Mouse (Mus musculus) spleen, postnatal 14 days (tissue): ENCODE measurements around the gene Fgfr2.
A peak's percentile ranks its signal among the peaks of the same experiment; 100 is the strongest.

Source experiments
- DNase-seq, 2 experiments: peaks; one replicate each; pipeline ENCODE4 v3.0.0; 2021 to 2022; ENCODE audit warnings: low spot score in 2 of 2

Gene Fgfr2

DNA sequence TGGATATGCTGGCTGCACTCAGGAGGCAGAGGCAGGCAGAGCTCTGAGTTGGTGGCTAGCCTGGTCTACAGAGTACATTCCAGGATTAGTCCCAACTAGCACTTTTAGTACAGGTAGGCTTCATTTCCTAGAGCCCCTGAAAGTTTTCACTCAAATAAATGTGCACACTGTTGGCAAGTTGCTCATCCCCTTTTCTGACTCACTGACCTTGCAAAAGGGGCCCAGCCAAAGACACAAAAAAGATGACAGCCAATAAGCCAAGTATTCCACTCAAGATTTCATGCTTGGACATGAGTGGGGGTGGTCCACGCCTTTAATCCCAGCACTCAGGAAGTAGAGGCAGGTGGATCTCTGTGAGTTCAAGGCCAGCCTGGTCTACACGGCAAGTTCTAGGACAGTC, 541.7 kb downstream of the Fgfr2 start:
- no peak for DNase-seq

DNA sequence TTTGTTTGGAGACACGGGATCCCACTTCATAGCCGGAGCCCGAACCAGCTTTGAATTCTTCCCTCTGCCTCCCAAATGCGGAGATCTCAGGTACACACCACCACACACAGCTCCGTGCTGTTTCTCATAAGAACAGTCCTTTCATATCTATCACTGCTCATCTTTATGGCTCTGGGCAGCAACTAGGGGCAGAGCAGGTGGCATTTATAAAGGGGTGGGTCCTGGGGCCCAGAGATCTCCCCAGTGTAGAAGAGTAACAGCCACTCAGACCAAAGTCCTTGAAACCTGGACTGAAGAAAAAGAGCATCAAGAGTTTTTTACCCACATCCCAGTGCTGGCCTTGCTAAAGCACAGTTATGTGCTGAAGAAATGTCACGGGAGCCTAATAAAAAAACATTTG, 542.6 kb downstream of the Fgfr2 start:
- no peak for DNase-seq

DNA sequence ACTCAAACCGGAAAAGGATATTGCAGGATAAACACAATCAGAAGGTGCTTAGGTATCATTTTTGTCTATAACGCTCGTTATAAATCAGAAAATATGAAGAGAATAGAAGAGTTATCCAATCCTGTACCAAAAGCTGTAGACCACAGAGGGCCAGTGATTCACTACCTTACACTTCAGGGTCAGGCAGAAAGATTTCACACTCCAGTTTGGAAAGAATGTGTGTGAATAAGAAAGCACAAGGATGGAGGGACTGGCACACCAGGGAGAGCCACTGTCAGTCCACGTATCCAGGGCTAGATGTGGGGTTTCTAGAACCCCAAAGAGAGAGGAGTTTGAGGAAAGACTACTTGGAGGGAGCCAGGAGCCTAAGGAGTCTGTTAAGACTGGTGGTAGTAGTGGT, 546.3 kb downstream of the Fgfr2 start:
- no peak for DNase-seq

DNA sequence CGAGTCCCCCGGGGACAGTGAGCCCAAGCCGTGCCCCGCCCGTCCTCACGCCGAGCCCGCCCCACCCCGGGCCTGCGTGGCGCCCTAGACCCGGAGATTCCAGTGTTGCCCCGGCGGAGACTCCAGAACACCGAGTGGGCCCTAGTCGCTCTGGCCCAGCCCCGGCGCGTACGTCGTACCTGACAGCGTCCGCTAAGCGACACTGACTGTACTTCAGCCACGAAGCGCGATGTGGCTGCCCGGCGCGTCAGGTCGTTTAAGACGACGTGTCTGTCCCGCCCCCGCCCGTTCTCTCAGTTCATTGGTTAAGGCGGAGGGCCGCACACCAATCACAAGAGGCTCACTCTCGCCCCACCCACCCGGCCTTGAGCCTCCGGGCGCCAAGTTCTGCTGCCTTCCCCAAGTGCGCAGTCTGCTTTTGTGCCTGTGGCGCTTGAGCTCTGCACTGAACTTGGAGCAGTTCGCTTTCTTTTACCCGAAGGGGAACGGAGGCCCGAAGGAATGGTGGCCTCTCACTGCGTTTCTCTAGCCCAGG, 547.0 kb downstream of the Fgfr2 start, which contains the start of gene Oat:
TSS of gene Oat (minus strand) at position 283 of the 535 bp plus-strand sequence.
- peak; percentile 90 to 91 for DNase-seq

DNA sequence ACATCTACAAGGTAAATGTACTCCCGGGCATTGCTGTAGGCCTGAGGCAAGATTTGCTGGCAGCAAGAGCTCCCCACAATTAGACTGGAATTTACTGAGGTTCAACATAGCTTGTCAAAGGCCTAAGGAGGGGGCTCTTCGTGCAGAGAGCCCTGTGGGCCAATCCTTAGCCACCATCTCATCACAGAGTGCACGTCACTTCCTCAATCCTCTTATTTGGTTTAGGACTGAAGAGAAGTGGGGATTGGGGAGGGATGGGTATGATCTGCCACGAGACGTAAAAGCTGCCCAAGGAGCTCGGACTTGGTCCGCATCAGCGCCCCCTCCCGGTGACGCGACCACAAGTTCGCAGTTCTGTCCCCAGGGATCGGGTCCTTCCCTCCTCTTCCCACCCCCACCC, 547.5 kb downstream of the Fgfr2 start:
- DNase-seq, result peak; percentile 62 to 75

DNA sequence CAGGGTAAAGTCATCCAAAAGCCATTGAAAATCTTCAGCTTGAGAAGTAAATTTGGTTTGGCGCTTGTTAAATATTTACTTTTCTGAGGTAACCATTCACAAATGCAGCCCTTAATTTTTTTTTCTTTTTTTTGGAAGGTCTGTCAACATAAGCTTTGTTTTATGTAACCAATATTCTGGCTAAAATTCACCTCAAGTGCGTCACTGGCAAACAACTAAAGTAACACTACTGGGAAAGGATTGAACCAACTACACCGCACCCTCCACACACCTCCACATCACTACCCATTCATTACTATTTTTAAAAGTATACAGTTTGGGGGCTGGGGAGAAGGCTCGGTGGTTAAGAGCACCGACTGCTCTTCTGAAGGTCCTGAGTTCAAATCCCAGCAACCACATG, 548.5 kb downstream of the Fgfr2 start:
- no peak for DNase-seq

DNA sequence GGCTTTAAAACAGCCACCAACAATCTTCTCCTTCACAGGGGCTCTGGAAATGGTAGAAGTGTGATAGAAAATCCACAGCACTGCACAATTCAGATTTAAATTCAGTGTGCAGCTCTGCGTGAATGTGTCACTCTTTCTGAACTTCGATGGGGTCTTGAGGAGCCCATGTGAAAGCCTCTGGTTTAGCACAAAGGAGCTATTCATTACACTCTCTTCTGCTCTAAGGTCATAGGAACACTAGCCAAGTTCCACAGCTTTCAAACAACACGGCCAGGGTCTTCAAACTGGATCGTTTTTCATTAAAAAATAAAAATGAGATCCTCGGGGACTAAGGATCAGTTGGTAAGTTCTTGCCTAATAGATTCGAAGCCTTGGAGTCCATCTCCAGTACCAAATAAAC, 549.9 kb downstream of the Fgfr2 start:
- DNase-seq, result no peak

DNA sequence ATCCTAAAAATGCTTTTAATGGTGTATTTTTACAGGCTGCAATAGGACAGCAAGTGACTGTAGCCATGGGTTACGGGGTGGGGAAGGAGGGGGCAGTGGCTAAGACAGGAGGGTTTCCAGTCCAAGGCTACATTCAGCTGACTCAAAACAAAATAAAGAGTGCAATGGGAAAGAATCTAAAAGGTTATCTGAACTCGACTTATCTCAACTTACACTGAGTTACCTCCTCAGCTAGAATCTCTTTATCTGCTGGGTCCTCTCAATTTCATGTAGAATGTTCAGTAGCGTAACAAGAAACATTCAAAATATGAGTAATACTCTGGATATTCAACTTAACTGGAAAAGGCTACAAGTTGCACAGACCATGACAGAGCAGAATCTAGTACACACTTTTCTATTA, 550.4 kb downstream of the Fgfr2 start:
- DNase-seq, result no peak

DNA sequence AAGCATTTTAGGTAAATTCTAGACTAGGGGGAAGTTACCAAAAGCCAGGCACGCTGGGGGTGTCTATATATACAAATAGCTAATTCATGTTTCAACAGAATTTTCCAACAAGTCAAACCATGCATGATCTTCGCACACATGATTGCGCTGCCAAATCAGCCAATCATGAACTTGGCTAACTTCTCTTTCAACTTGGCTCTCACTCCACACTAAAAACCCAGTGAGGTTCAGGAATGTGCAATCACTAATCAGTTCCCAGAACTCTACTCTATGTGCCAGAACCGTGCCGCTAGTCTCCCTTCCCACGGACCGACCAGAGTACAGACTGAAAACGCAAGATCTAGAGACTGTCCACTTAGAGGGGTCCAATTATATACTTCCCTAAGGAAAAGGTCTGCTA, 551.7 kb downstream of the Fgfr2 start:
- no peak for DNase-seq

DNA sequence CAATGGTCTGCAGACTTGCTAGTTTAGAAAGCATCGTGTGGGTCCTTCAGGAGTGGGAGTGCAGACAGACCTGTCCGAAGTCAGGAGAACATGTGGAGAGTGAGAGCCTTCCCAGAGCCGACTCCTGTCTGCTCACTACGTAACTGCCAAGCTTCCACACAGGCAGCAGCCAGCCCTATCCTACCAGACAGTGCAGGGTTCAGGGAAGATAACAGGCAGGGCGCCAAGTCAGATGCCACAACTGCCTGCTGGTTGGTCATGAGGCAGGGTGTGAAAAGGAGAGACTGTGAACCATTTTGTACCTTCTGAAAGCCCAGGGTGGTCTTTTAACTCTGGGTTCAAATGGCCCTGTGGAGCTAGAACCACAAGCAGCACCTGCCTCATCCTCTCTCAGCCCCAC, 553.1 kb downstream of the Fgfr2 start:
- DNase-seq, result no peak

DNA sequence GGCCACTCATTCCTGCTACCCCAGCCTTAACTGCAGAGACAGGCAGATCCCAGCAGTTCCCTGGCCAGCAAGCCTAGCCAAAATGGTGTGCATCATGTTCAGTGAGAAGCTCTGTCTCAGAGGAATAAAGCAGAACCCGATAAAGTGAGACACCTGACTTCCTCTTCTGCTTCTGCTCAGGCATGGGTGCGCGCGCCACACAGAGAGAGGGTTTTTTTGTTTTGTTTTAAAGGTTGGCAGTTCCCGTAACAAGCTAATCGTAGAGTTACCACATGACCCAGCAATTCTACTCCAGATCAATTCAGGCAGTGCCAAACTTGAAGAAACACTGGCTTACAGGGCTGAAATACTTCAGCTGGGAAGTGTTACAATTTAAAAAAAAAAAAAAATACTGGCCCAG, 554.3 kb downstream of the Fgfr2 start:
- DNase-seq, result peak; percentile 30 to 43

DNA sequence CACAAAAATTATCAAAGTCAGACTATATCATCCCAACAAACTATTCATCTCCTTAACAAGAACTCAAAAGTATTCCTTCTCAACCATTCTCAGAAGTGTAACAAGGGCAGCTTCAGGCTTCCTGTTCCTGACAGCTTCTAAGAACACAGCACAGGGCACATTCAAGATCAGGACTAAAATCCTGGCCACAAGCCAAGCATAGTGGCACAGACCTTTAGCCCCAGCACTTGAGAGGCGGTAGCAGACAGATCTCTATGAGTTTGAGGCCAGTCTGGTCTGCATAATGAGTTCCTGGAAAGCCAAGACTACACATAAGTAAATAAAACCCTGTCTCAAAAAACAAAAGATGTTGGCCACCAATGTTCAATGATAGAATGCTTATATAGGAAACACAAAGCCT, 557.3 kb downstream of the Fgfr2 start:
- no peak for DNase-seq

DNA sequence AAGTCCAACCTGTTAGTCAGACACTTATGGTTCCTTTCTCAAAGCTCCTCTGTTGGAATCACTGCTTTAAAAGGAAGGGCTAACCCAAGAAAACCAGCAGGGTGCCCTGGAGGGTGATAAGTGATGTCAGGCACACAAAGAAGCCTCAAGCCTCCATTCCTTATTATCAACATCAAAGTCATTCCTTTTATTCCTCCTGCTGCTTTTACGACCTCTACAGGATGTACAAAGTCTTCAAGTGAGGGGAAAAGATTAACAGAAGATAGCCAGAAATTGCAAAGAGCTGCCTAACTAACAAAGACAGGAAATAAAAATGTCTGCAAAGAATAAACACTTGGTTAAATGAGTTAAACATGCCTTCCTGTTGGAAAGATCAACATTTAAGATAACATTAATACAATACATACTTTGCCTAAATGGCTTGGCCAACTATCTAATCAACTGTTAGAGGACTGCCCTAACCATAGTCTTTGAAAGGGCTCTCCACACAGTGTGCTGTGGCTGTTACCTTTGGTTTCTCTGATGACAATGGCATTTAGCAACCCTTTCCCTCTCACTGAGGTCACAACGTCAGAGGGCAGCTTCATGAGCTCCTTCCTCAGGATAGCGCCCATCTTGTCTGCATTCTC, 563.9 kb downstream of the Fgfr2 start:
- no peak for DNase-seq

DNA sequence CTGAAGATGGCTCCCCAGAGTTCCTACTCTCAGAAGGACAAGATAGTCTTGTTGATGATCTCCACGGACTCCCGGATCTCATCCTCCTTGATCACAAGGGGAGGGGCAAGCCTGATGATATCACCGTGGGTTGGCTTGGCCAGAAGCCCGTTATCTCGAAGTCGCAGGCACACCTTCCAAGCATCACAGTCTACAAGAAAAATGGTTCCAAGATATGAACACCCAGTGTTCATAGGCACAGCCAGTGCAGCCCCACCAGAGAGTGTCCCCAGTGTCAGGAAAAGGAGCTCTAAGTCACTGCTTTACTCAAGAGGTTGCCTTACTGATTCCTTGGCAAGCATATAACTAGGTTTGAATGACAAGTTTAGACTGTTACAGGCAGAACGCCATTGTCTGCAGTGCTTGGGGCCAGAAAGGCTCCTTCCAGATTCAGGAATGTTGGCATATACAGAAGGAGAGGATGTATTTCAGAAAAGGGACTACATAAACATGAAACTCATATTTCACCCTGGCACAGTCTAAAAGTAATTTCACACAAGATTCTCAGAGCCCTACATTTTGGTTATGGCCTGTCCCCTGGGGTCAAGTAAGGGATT, 564.9 kb downstream of the Fgfr2 start:
- DNase-seq, result no peak

DNA sequence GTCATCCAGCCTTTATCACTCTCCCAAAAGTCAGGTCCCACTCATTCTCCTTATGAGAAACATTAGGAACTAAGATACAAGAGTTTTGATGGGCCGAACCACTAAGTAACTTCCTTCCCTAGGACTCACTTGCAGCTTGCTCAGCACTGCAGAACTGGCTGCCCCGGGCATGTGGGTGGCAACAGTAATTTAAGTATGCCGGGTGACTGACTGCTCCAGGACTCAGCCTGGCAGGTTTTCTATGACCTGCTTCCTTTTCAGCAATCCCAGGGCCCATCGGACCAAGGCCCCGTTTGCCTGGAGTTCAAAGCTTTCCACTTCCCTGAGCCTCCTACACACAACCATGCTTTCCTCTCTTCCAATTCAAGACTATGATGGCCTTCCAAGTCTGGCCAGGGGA, 566.6 kb downstream of the Fgfr2 start:
- DNase-seq, result no peak

DNA sequence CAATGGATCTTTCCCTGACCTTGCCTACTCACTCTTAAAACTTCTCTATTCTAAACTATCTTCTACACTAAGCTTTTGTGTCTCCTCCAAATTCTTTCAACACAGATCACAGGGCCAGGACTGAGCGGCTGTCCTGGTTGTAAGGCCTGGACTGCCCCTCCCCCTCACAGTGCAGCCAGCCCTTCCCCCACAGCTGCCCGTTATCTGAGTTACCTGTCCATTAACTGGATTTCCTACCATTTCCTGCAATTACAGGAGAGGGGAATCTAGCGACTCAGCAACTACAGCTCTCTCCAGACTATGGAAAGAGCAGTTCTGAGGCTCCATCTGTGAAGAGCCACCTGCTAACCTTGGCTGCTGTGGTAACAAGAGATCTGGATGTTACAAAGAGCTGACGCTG, 567.2 kb downstream of the Fgfr2 start:
- no peak for DNase-seq

DNA sequence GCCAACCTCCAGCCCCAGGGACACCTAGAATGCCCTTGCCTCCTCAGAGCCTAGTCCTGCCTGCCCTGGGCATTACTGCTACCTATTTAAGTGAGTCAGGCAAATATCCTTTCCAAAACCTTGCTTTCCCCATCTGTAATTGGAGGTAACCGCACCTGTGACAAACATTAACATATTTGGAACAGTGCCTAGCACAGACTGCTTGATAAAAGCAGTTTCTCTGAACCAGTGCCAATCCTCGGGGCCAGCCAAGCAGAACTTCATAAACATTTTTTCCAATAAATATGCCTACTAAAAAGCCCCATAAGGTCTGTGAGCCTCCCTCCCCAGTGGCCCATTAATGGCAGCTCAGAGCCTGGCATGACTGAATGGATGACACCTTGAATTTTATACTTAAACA, 569.1 kb downstream of the Fgfr2 start:
- no peak for DNase-seq

DNA sequence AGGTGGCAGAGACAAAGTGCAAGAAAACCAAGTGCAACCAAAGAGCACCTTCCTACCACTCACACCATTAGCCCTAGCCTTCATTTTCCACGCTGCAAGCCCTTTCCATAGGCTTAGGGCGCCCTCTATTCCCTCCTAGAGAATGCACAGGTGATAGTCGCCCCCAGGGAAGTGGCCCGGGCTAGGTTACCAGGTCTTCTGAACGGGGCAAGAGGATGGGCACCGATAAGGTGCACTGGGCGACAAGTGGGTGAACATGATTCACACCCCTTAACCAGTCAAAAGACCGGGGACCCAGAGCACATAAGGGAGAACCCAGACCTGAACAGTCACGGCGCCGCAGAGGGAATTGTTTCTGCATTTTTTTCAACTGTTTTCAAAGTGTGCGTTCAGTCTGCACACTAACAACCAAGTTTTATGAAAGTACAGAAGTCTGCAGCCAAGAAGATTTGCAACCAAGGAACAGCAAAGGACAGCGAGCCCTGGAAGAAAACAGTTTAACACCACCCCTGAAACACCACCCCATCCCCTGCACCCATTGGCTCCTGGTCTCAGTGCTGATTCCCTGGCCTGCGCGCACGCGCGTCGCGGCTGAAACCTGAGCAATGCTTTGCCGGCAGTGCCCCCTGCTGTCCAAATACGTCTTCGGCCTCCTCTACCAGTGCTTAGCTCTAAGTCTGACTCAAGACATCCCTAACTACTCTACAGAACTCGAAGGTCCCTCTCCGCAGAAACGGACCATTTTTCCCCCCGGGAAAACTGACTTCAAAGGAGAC, 571.6 kb downstream of the Fgfr2 start:
- peak; percentile 86 to 89 for DNase-seq

DNA sequence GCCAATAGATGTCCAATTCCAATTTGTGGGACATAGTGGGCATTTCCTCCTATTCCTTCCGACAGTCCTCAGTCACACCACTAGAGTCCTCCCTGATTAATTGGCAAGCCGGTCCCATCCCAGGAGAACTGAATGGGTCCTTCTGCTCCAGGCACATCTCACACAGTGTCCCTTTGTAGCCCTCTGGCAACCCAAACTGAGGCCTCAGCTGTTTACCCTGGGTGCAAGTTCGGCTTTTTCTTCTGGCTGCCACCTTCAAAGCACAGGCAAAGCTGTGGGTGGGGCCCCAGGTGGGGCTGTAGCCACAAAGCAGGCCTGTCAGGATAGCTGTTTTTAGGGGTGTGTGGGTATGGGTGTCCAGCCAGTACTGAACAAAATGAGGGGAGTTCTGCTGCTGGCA, 576.0 kb downstream of the Fgfr2 start:
- DNase-seq, result no peak

DNA sequence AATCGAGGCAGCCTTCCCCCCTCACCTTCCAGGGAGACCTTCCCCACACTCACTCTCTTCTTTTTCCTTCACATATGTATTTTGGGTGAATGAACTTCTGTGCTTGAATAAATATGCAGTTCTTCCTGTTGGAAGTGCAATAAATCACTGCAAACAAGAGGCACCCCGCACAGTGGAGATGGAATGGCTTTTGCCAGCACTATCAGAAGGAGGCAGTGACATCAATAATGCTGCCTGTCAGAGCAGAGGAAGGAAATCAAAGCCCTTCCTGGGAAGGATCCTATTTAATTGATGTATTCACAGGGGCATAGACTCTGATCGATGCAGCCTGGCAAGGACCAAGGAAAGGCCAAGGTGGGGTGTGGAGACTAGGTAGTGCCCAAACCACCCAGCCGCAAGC, 580.7 kb downstream of the Fgfr2 start:
- no peak for DNase-seq

DNA sequence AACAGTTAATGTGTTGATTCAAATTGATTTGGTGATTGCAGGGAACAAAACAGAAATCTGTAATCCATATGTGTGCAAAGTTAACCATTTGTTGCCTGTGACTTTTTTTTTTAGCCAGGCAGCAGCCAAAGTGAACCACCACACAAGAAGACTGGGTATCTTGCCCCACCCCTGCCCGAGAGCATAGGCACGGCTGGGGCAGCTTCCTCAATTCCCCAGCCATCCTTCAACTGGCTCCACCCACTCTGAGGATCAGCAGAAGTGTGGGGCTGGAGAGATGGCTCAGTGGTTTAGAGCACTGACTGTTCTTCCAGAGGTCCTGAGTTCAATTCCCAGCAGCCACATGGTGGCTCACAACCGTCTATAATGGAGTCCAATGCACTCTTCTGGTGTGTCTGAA, 581.6 kb downstream of the Fgfr2 start:
- DNase-seq, result no peak

DNA sequence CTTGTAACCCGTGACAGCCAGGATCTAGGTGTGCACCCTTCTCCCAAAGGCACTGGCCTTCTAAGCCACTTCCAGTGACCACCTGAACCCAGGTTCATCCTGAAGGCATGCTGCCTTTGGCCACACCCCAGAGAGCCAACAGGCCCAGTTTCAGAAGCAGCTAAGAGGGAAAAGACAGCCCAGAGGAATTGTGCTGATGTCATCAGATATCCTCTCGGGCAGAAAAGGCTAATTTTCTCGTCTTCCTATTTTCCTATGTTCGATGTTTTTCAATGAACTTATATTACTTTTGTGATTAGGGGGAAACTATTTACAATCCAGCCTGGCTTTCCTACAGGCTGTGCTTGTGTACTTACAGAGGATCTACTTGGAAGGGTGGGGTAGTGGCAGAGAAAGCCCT, 582.6 kb downstream of the Fgfr2 start:
- DNase-seq, result no peak

DNA sequence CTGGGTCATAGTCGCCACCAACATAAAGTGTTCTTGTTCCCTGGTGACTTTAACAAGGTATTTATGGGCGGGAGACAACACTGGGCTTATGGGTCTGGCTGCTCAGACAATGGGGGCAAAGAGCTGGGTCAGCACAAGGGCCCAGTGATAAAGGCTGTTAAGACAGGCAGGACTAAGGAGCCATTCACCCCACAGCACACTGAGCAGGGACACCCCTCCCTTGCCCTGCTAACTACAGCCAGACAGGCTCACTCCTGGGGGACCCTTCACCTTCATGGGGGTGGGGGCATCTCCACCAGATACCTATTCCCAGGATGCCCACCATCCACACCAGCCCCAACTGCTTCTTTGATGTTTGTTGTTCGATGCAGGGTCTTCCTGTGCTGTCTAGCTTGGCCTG, 593.9 kb downstream of the Fgfr2 start:
- DNase-seq, result no peak
